Comparison of ENCODE assay signal across 8 mouse cellular contexts in genomic region chr2:21958365-21958764, GRCm38 (mm10).
DNase-seq lines count a peak whose midpoint lies in the region; ATAC-seq and TF ChIP-seq lines count a peak whose summit lies in the region.

No protein-coding gene starts in this region.

- peak overlapping the region; percentile 86 for H3K4me3 ChIP-seq in megakaryocyte, embryonic 14.5 days (replicated peaks)
- peak overlapping the region; percentile 11; the same call in 1 of the 2 replicates for H3K4me3 ChIP-seq in bone marrow macrophage, adult 2 months (ENCODE audit: insufficient read depth, low read length)
- H3K4me3 ChIP-seq in forebrain, embryonic 12.5 days (replicated peaks), result no peak overlapping the region

- no peaks in the 10 kb centered on the region for H3K27me3 ChIP-seq in megakaryocyte, embryonic 14.5 days (replicated peaks)
- no peaks in the 10 kb centered on the region for H3K27me3 ChIP-seq in forebrain, embryonic 12.5 days

- no peak for ATAC-seq in megakaryocyte, adult 5-6 weeks (ENCODE audit: poor library complexity, severe bottlenecking)
- ATAC-seq in forebrain, embryonic 12.5 days (ENCODE audit: low FRiP score), result peak; percentile 77

- no peak for TF ChIP-seq CTCF in bone marrow macrophage, adult 2 months (IDR thresholded peaks at IDR 0.05; ENCODE audit: low read depth, low read length)

- H3K27ac ChIP-seq in bone marrow macrophage, adult 2 months (ENCODE audit: insufficient read depth, low read depth, low read length), result no peak overlapping the region
- no peak overlapping the region for H3K27ac ChIP-seq in forebrain, embryonic 12.5 days

- 0 out of 2 replicates have a peak overlapping the region, but pooled peaks have one; percentile 24 for H3K4me2 ChIP-seq in forebrain, embryonic 12.5 days

- no peaks in the 10 kb centered on the region for H3K36me3 ChIP-seq in megakaryocyte, embryonic 14.5 days (replicated peaks; ENCODE audit: low read length)
- H3K36me3 ChIP-seq in forebrain, embryonic 12.5 days (replicated peaks), result no peaks in the 10 kb centered on the region

- H3K4me1 ChIP-seq in megakaryocyte, embryonic 14.5 days, result peaks cover 25% of the 10 kb centered on the region
- no peaks in the 10 kb centered on the region for H3K4me1 ChIP-seq in bone marrow macrophage, adult 2 months (ENCODE audit: control insufficient read depth, insufficient read depth, low read length)
- H3K4me1 ChIP-seq in forebrain, embryonic 12.5 days, result peaks cover 18% of the 10 kb centered on the region

- no peak for TF ChIP-seq POLR2A in bone marrow macrophage, adult 2 months (IDR thresholded peaks at IDR 0.05; ENCODE audit: borderline replicate concordance, low read depth, low read length)

- intact Hi-C loops in left cerebral cortex, postnatal 4 days (cut with DNase I), result loop anchor here (2.0 to 5.0 kb wide), 2 partner anchors 664 to 762 kb away; partner anchors contain the start of gene Gad2

- peak; percentile 61 for DNase-seq in hindlimb bud, embryonic 11.5 days (ENCODE audit: extremely low spot score, low read depth, low spot score)
- DNase-seq in left cerebral cortex, postnatal 4 days, result peak; percentile 8
- peak; percentile 55 for DNase-seq in naive thymus-derived CD4-positive, alpha-beta T cell, adult 2 months (ENCODE audit: low read depth)
- no peak for DNase-seq in spleen, postnatal 36 days (ENCODE audit: low spot score in 2 of 2)

- no peaks in the 10 kb centered on the region for H3K9me3 ChIP-seq in megakaryocyte, embryonic 14.5 days
- H3K9me3 ChIP-seq in forebrain, embryonic 12.5 days, result no peaks in the 10 kb centered on the region

- no peak overlapping the region for H3K9ac ChIP-seq in forebrain, embryonic 12.5 days

- WGBS in forebrain, embryonic 12.5 days, result 3% methylated on average over 3 of the region's 3 CpGs

Comparison
In these comparisons a context has a peak if more than half of its experiments do, and no peak if none do; other contexts are left out.
1. DNase-seq: peak in hindlimb bud, embryonic 11.5 days (single experiment), left cerebral cortex, postnatal 4 days (single experiment) and naive thymus-derived CD4-positive, alpha-beta T cell, adult 2 months (single experiment); none in spleen, postnatal 36 days (0 of 2).